Mouse (Mus musculus) retina, embryonic 14.5 days (tissue): ENCODE data around the gene Rab11fip4.
A peak's percentile ranks its signal among the peaks of the same experiment; 100 is the strongest.

ENCODE experiments used
- DNase-seq: peaks from one replicate; pipeline ENCODE4 v3.0.0-alpha.2; 2015; ENCODE audit warnings: low spot score

Gene Rab11fip4

DNA sequence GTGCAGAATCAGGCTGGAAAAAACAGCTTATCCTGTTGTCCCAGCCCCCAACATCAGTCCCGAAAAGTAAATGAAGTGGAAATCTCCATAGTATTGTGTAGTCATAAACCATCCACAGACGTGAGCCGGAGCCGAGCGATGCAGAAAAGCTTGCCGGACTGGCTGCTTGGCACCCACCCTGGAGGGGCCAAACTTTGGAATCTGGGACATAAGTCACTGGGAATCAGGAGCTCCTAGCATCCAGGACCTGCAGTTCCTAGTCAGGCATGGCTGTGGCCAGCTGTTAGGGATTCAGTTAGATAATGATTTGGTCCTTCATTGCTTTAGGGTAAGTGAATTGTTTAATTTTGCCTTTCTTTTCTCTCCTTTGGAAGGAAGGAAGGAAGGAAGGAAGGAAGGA is 122.2 kb downstream of the Rab11fip4 start:
- DNase-seq: no peak

DNA sequence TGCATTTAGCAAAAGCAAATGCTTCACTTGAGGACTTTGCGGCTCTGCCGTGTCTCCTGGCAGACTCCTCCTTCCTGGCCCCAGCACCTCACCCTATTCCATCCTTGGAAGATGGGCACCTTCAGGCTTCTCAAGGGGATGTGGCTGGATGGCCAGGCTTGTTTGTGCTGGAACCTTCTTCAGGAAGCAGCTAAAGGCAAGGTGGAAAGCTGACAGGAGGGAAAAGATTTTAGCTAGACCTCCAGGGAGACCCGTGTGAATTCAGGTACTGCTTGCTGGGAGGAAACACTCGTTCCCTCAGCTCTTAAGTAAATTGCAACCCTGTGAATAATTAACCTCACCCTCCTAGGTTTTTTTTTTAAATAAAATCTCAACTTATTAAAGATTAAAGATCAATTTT is 122.7 kb downstream of the Rab11fip4 start:
- DNase-seq: no peak

DNA sequence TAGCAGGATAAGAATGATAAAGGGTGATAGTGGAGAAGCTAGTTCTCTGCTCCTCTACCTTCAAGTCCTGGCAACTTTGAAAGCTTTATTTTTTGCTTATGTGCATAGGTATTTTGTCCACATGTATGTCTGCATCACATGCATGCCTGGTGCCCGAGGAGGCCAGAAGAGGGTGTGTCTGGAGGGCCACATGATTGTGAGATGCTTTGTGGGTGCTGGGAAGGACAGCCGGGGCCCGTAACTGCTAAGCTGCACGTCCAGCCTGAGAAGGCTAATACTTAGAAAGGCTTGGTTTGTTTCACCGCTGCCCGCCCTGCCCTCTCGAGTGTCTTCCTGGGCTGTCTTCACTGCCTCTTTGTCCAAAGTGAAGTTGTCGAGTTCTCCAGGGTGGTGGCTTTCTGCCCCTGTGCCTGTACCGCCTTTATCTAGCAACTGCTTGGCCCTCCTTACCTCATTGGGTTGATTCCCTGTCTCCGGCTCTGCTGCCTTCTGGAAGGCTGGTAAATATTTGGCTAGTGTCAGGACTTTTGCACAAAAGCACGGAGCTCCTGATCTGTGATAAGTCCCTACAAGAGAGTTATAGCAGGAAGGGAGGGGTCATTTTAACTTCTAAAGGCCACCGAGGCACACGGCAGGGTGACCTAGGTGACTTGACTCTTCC is 123.2 kb downstream of the Rab11fip4 start:
- DNase-seq: no peak

DNA sequence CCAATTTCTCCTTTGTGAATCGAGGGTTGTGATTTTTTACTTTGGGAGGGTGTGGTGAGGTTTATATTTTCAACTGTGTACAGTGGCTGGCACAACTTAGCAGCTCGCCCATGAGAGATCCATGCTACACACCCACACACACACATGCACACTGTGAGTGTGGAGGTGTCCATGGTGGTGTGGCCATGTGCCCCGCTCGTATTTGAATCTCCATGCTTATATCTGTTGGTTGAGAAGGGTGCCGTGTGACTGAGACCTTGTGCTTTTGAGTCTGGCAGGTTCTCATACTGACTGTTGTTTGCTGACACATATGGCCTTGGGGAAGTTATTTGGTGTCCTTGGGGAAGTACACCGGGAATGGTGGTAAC is 123.7 kb downstream of the Rab11fip4 start:
- no peak for DNase-seq

DNA sequence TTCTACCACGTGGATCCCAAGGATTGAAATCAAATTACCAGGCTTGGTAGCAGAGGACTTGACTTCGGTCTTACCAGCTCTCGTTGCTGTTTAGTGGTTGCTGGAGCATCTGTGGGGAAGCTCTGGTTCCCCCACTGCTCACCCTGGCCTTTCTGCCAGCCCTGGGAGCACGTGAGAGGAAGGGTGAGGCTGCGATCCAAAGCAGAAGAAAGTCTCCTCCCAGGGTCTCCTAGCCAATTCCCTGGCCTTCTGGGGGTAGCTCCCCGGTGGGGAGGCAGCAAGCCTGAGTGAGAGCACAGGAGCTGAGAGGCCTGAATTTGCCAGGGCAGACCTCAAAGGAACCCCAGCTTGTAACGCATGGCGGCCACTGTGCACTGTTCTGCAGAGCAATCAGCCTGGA is 124.3 kb downstream of the Rab11fip4 start:
- no peak for DNase-seq

DNA sequence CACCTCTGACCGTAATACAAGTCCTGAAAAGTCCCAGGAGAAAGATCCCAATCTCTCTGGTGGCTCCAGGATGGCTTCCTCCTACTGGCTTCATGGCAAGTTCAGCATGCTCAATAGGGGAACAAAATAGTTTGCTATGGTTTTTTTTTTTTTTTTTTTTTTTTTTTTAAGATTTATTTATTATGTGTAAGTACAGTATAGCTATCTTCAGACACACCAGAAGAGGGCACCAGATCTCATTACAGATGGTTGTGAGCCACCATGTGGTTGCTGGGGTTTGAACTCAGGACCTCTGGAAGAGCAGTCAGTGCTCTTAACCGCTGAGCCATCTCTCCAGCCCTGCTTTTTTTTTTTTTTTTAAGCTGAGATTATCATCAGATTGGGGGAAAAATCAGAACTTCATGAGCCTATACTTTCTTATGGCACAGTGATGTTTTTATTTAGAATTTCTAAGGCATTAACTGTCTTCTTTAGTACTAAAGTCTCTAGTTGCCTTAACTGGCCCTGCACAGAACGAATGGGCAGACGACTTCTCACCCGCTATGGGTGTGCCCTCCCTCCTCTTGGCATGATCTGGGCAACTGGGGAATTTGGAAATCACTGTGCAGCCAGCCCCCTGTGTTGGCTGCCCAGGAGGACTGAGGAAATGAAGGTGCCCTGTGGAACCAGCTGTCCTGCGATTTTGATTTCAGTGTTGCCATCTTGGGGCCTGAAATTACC is 124.9 kb downstream of the Rab11fip4 start:
- DNase-seq: no peak

DNA sequence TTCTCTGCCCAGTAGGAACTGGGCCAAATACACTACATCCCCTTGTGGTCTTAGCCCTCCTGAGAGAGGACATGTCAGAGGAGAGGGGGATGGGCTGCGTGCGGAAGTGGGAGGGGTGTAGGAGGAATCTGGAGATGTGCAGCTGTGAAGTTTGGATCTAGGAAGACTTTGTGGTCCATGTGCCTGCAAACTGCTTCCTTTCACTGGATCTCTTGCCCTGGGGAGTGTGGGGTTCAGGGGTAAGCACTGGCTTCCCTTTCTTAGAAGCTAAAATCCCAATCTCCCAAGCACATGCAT is 125.4 kb downstream of the Rab11fip4 start:
- no peak for DNase-seq

DNA sequence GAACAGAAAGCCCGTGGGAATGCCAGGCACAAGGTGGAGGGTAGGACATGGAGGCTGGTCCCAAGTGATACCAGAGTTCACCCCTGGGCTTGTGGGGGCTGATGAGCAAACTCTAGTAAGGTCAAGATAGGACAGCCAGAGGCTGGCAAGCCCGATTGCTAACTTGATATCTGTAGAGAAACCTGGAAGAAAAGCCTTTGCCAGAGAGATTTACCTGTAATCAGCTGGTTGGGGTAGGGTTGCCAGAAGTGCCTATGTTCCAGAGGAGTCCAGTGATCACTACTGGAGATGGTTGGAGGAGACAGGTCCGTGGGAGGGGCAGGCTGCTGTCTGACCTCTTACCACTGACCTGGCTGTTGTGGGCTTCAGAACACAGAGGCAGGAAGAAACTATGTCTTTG is 126.3 kb downstream of the Rab11fip4 start:
- no peak for DNase-seq

DNA sequence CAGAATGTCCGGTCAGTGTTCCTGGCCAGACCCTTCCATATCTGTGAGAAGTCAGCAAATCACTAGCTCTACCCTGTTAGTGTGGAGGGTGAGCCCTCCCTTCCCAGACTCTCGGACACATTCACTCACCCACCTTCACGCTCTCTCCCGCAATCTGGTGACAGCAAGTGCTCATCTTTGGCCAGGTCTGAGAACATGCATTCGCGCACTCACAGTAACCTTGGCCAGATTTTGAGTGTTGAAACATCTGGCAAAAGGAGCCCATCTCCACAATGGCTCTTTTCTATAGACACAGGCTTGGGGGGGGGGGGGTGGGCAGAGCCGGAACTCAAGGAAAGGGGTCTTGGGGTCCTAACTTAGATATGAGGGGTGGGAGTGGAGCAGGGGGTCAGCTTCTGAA is 126.8 kb downstream of the Rab11fip4 start:
- no peak for DNase-seq

DNA sequence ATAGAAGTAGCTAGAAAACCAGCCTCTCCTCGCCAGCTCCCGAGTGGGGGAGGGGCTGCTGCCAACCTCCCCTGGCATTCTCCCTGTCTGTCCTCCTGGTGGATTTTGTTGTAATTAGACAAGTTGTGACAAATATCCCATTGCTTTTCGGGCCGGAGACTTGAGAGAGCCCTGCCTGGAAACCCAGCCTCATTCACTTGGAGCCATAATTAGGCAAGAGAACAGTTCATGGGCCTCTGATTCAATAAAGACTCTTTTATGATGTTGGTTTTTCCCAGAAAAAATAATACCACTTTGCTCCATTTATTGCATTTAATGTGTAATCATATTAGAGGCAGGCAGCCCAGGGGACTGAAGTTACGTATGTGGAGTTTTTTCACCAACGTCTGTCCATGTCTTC is 127.2 kb downstream of the Rab11fip4 start:
- no peak for DNase-seq

DNA sequence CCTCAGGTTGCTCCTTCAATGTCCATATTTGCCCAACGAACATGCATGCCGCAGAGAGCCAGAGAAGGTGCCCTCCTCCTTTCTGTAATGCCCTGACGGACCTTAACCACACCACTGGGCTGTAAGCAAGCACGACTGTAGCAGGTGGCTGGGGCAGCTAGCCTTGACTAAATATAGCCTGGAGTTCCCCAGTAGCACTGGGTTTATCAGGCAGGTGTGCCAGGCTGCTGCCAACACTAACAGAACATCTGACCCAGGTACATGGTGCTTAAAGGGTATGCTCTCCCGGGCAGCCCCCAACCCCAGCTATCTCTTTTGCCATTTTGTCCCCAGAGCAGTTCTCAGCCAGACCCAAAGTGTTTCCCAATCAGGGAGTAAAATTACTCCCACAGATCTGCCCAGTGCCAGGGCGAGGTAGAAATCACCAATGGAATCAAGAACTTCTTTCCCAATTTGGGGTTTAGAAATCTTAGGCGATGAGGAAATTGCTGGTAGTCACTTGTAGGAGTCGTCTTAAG is 127.9 kb downstream of the Rab11fip4 start:
- DNase-seq: no peak

DNA sequence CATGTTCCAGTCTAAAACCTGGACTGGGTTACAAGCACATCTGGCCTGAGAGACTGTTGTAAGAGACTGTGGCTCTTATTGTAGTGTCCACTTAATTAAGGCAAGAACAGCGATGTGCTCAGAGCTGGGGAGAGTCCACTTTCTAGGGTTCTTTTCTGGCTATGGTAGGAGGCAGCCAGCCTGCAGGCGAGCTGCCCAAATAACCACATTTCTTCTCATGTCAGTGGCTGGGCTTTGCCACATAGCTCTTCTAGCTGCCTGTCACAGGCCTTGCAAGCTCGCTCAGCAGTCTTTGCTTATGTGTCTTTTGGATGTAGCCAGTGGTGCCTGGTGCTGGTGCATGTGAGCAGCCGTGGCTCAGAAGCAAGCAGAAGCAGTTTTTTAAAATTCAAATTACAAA is 129.7 kb downstream of the Rab11fip4 start:
- DNase-seq: no peak

DNA sequence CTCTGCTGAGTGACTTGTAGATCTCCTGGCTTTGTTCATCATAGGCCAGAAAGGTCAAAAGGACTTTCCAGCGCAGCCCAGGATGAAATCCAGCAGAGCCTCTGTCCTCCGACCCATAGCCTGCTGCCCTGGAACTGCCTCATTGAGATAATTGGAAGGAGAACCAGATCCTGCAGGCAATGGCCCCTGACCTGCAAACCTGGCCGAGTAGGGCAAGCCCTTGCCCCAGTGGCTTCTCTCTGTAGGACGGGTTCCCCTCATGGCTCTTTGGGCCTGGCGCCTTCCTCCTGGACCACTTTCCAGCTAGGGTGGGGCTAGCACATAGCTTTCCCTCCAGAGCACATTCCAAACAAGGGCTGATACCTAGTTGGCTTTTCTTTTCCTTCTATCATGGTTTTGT is 131.8 kb downstream of the Rab11fip4 start:
- no peak for DNase-seq

DNA sequence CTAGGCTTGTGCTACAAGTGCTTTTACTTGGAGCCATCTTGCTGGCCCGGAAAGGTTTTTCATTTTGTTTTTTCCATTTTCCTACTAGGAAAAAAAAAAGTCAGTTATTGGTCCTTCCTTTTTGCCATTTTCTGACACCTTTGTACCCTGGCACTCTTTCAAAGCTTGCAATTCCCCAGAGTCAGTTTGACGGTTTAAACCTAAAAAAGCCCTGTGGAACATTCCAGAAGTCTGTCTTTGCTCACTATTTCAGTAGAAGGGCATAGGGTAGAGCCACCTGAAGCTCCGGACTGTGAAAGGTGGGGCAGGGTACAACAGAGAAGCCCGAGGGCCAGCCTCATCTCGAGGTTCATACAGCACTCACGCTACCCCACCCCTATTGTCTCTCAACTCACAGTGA is 134.0 kb downstream of the Rab11fip4 start:
- no peak for DNase-seq

DNA sequence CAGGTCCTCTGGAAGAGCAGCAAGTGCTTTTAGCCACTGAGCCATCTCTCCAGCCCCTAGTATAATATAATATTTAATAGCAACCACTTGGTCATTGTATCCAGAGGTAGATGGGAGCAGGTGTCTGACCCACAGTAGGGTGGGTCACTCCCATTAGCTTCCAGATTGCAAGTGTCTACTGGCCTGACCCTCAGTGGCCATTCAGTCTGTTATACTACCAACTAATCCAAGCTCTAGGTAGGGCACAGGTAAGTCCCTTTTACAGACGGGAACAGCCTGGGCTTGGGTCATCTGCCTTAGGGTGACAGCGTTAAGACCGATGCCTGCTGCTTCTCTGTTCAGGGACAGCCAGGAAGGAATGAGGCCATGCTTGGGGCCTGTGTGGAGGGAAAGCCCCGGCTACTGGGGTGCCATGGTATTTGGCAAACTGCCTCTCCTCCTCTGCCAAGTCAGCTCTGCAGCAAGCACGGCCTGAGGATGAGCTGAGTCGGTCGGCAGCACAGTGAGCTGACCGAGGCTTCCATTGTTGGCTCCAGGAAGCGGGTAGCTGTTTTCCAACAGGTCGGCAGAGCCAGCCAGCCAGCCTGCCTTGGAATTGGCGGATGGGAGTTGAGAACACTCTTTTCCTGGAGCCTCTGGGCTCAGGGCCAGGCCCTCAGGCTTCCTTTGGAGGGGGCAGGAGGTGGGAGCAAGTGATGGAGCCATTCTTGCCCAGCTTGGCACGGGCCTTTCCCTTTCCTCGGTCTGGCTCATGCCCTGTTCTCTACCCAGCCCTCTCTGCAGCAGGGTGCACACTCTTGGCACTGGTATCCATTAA is 138.4 kb downstream of the Rab11fip4 start:
- no peak for DNase-seq

DNA sequence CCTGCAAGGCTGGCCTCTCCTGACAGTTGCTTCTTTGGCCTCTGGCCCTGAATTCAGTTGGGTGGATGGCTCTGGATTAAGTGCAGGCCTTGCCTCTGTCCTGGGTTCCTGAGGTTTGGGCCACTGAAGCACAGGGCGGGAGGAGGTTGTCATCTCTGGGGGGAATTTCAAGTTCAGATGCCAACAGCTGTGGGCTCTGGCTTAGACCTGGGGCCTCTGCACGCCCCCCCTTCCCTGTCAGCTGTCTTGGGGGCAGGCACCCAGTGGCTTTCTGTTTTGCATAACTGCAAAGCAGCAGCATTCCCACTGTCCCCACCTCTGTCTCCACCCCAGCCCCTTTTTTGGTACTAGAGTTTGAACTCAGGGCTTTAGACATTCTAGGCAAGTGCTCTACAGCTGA is 139.4 kb downstream of the Rab11fip4 start:
- DNase-seq: no peak

DNA sequence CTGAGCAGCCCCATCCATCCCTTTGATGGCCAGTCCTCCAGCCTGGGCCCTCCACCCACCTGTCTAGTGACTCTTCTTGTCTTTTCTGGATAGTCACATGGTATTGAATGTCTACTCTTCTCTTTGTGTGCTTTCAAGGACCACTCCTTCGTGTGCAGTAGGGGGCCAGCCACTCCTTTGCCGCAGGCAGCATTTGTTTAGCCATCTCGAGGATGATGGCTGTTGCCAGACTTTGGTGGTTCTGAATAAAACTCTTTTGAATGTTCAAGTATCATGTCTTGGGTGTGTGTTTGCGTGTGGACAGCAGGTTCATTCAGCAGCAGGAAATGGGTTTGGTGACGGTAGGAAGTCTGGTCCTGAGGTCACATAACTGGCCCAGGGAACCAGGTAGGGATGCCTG is 140.5 kb downstream of the Rab11fip4 start:
- no peak for DNase-seq

DNA sequence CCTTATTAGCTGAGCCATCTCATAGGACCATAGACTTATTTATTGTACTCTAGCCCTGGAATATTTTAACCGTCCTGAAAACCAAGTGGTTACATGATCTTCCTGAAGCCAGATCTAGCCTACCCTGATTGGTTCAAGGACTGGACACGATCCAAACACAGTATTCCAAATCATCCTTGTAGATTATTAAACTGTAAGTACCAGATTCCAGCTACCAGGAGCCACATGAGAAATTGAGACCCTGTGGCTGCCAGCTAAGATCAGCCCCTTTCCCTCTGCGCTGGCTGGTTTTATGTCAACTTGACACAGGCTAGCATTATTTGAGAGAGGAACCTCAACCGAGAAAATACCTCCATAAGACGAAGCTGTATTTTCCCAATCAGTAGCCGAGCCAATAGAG is 142.0 kb downstream of the Rab11fip4 start:
- DNase-seq: no peak

DNA sequence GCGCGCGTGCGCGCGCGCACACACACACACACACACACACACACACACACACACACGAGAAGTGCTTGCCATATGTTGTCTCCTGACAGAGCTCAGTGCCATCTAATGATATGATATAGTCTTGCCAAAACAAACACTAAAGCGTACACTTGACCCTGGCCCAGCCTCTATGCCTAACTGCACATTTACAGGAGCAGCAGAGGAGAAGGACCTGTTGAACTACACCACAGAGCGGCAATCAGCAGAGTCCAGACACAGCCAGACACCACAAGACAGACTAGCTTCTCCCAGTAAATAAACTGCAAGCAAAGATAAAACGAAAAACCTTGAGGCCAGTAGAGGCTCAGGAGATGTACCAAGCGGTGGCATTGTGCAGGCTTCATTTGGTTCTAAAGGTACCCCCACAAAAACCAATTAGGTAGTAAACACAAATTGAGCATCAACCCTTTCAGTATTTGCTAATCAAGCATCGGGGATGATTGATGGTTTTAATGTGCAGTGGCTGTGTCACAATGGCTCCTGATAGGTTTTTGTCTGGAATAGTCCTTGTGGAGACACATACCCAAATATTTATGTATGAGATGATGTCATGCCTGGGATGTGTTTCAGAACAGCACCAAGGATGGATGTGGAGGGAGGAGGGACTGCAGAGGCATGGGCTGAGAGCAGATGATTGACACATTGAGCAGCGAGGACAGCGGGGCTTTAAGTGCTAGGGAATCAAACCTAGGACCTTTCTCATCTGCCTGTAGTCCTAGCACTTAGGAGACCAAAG is 145.4 kb downstream of the Rab11fip4 start:
- DNase-seq: peak; percentile 48

DNA sequence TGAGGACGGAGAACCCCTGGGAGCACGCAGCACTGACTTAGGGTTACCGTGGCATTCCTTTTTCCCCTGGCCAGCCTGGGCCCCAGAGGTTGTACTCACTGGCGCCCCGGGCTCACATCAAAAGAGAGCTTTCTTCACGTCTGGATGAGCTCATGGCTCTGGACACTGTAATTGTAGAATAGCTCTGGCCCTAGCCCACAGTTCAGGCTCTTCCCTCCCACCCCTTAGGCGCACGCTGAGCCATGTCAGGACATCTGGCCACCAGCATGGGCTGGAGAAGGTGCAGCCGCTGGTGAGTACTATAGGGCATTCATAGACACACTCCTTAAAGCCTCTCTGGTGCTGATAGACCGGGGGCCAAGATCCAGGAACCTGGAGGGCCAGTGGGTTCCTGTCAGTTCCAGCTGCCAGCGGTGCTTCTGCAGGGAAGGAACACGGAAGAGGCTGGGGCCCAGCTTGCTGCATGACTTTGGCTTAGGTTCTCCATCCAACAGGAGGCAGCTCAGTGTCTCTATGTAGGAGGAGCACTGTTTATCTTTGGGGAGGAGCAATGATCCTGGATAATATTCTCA is 146.2 kb downstream of the Rab11fip4 start:
- DNase-seq: peak; percentile 35

DNA sequence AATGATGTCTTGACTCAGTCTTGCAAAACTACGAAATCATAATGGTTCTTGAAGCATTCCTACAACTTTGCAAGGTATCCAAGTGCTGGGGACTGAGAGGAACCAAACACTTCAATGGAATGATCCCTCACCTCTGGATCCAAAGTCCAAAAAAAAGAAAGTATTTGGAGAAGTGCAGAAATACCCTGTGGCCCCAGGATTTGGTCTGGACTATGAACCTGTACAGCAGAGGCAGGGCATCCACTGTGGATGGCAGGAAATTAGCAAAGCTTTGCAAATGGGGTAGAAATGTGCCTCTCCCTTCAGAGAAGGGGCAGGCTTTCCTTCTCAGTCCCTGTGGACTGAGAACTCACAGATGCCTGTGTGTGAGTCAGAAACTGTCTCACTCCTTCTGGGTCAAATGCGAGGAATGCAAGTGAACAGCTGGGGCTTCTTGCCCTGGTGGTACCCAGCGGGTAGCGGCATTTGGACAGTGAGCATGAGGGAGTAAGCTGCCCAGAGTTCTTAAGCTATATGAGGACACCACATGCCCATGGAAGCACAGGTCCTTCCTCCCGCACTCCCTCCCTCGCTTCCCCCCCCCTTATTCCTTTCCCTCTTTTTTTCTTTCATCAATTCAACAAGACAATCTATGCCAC is 147.0 kb downstream of the Rab11fip4 start:
- DNase-seq: no peak
